Mouse (Mus musculus) liver, embryonic 12.5 days (tissue): ENCODE results near the gene Ano2. TPM values are rescaled to one million over a fixed set of nuclear protein-coding genes. Genes with fewer than 3 reads are reported as not detected.

Experiments used
- ATAC-seq: fragments of 200-750 bp; cut with Nextera tagmentation; 2 replicates; pipeline ENCODE4 v1.8.0; 2017; ENCODE audit warnings: moderate number of reproducible peaks, mild to moderate bottlenecking, moderate library complexity
- H3K27ac ChIP-seq: fragments of 300-500 bp; sonication (generic); 2 replicates; pipeline ENCODE4 v1.5.1; 2016; ENCODE audit warnings: mild to moderate bottlenecking
- H3K27me3 ChIP-seq: fragments of 300-500 bp; sonication (generic); replicated peaks from 2 replicates; pipeline ENCODE4 v1.6.1; 2016; ENCODE audit warnings: mild to moderate bottlenecking, moderate library complexity
- H3K36me3 ChIP-seq: fragments of 300-500 bp; sonication (generic); 2 replicates; pipeline ENCODE4 v1.6.1; 2016; ENCODE audit warnings: mild to moderate bottlenecking, moderate library complexity
- H3K4me1 ChIP-seq: fragments of 300-500 bp; sonication (generic); 2 replicates; pipeline ENCODE4 v1.6.1; 2016
- H3K4me2 ChIP-seq: fragments of 300-500 bp; sonication (generic); 2 replicates; pipeline ENCODE4 v1.6.1; 2016; ENCODE audit warnings: mild to moderate bottlenecking, moderate library complexity
- H3K4me3 ChIP-seq: fragments of 300-500 bp; sonication (generic); 2 replicates; pipeline ENCODE4 v1.5.1; 2016; ENCODE audit warnings: mild to moderate bottlenecking, moderate library complexity
- H3K9ac ChIP-seq: fragments of 300-500 bp; sonication (generic); 2 replicates; pipeline ENCODE4 v1.6.1; 2016; ENCODE audit warnings: mild to moderate bottlenecking, moderate library complexity
- H3K9me3 ChIP-seq: fragments of 300-500 bp; sonication (generic); replicated peaks from 2 replicates; pipeline ENCODE4 v1.6.1; 2016; ENCODE audit warnings: mild to moderate bottlenecking, moderate library complexity
- WGBS: fragments of 180-500 bp; shearing (Covaris S2); methylation state at CpG from one replicate; pipeline ENCODE4 v1.1.7; 2016; ENCODE audit not compliant: insufficient replicate concordance; 5-methylcytosine and 5-hydroxymethylcytosine counted together
- polyA plus RNA-seq: library from polyadenylated mRNA; unstranded; fragments of >200 nt; fragmentation: Nextera tagmentation; extraction: Ambion mirVana; gene quantifications from 2 replicates; pipeline ENCODE4 v1.2.1, GENCODE M21; 2016

The Ano2 gene
- polyA plus RNA-seq, 1 experiment from 2014 or later: 0.15 TPM

- no peak overlapping the region for H3K9ac ChIP-seq
- H3K36me3 ChIP-seq: no peaks in the 10 kb centered on the region
- no peaks in the 10 kb centered on the region for H3K9me3 ChIP-seq
- H3K4me1 ChIP-seq: no peaks in the 10 kb centered on the region
- WGBS: 59% methylated on average over 1 of the region's 1 CpGs
- no peak for ATAC-seq
- no peak overlapping the region for H3K4me2 ChIP-seq
- no peak overlapping the region for H3K4me3 ChIP-seq
- H3K27me3 ChIP-seq: no peaks in the 10 kb centered on the region
- H3K27ac ChIP-seq: no peak overlapping the region
Measured at GRCm38 (mm10) chr6:125858294-125858693, 168.1 kb downstream of the Ano2 start.

- Histone ChIP-seq H3K9ac (no peak overlapping the region), H3K27ac (no peak overlapping the region), H3K4me3 (no peak overlapping the region), H3K9me3 (no peaks in the 10 kb centered on the region), H3K36me3 (no peaks in the 10 kb centered on the region), H3K4me2 (no peak overlapping the region), H3K27me3 (no peaks in the 10 kb centered on the region), H3K4me1 (no peaks in the 10 kb centered on the region)
- ATAC-seq: no peak
- 16% methylated on average over 2 of the region's 2 CpGs for WGBS
Measured at GRCm38 (mm10) chr6:125868516-125868915, 178.3 kb downstream of the Ano2 start.

GRCm38 (mm10) chr6:125871482-125871881, 181.3 kb downstream of the Ano2 start:
- no peak overlapping the region for H3K27ac ChIP-seq
- no peak overlapping the region for H3K9ac ChIP-seq
- no peaks in the 10 kb centered on the region for H3K36me3 ChIP-seq
- no peak overlapping the region for H3K4me3 ChIP-seq
- H3K4me2 ChIP-seq: no peak overlapping the region
- H3K9me3 ChIP-seq: no peaks in the 10 kb centered on the region
- no peak for ATAC-seq
- WGBS: 60% methylated on average over 4 of the region's 4 CpGs
- no peaks in the 10 kb centered on the region for H3K27me3 ChIP-seq
- no peaks in the 10 kb centered on the region for H3K4me1 ChIP-seq

GRCm38 (mm10) chr6:125874742-125875141, 184.5 kb downstream of the Ano2 start:
- Histone ChIP-seq H3K36me3 (no peaks in the 10 kb centered on the region), H3K4me1 (no peaks in the 10 kb centered on the region), H3K4me3 (no peak overlapping the region), H3K9me3 (peaks cover 5% of the 10 kb centered on the region; the same call in 1 of the 2 replicates), H3K4me2 (no peak overlapping the region), H3K27ac (no peak overlapping the region), H3K27me3 (no peaks in the 10 kb centered on the region), H3K9ac (no peak overlapping the region)
- 61% methylated on average over 6 of the region's 6 CpGs for WGBS
- no peak for ATAC-seq

GRCm38 (mm10) chr6:125876884-125877283, 186.7 kb downstream of the Ano2 start:
- no peaks in the 10 kb centered on the region for H3K4me1 ChIP-seq

GRCm38 (mm10) chr6:125878671-125879070, 188.5 kb downstream of the Ano2 start:
- ATAC-seq: no peak
- H3K27me3 ChIP-seq: no peaks in the 10 kb centered on the region
- no peaks in the 10 kb centered on the region for H3K4me1 ChIP-seq
- H3K4me3 ChIP-seq: no peak overlapping the region
- no peaks in the 10 kb centered on the region for H3K36me3 ChIP-seq
- no peak overlapping the region for H3K9ac ChIP-seq
- WGBS: 43% methylated on average over 2 of the region's 2 CpGs
- H3K4me2 ChIP-seq: no peak overlapping the region
- peaks cover 5% of the 10 kb centered on the region; the same call in 1 of the 2 replicates for H3K9me3 ChIP-seq
- no peak overlapping the region for H3K27ac ChIP-seq

More at GRCm38 (mm10) chr6:125876884-125877283, 186.7 kb downstream of the Ano2 start:
- ATAC-seq: no peak
- Histone ChIP-seq H3K9ac (no peak overlapping the region), H3K36me3 (no peaks in the 10 kb centered on the region), H3K27ac (no peak overlapping the region), H3K9me3 (peaks cover 5% of the 10 kb centered on the region; the same call in 1 of the 2 replicates), H3K4me3 (no peak overlapping the region), H3K4me2 (no peak overlapping the region), H3K27me3 (no peaks in the 10 kb centered on the region)
- 17% methylated on average over 1 of the region's 1 CpGs for WGBS

GRCm38 (mm10) chr6:125879306-125879705, 189.1 kb downstream of the Ano2 start:
- H3K4me3 ChIP-seq: no peak overlapping the region

GRCm38 (mm10) chr6:125888596-125888995, 198.4 kb downstream of the Ano2 start:
- Histone ChIP-seq H3K4me3 (no peak overlapping the region), H3K27ac (no peak overlapping the region), H3K9me3 (no peaks in the 10 kb centered on the region), H3K4me2 (no peak overlapping the region), H3K9ac (no peak overlapping the region), H3K36me3 (no peaks in the 10 kb centered on the region), H3K27me3 (no peaks in the 10 kb centered on the region), H3K4me1 (no peaks in the 10 kb centered on the region)
- WGBS: 75% methylated on average over 1 of the region's 1 CpGs
- ATAC-seq: no peak

More at GRCm38 (mm10) chr6:125879306-125879705, 189.1 kb downstream of the Ano2 start:
- H3K36me3 ChIP-seq: no peaks in the 10 kb centered on the region
- no peak overlapping the region for H3K4me2 ChIP-seq
- no peak for ATAC-seq
- no peaks in the 10 kb centered on the region for H3K27me3 ChIP-seq
- no peaks in the 10 kb centered on the region for H3K4me1 ChIP-seq
- H3K9ac ChIP-seq: no peak overlapping the region
- H3K27ac ChIP-seq: no peak overlapping the region
- H3K9me3 ChIP-seq: peaks cover 5% of the 10 kb centered on the region; the same call in 1 of the 2 replicates
- 68% methylated on average over 7 of the region's 7 CpGs for WGBS

GRCm38 (mm10) chr6:125894340-125894739, 204.1 kb downstream of the Ano2 start:
- WGBS: 56% methylated on average over 3 of the region's 3 CpGs
- H3K9me3 ChIP-seq: no peaks in the 10 kb centered on the region
- H3K27me3 ChIP-seq: no peaks in the 10 kb centered on the region
- H3K4me2 ChIP-seq: no peak overlapping the region
- H3K4me1 ChIP-seq: no peaks in the 10 kb centered on the region
- no peak overlapping the region for H3K27ac ChIP-seq
- ATAC-seq: no peak
- H3K9ac ChIP-seq: no peak overlapping the region
- no peak overlapping the region for H3K4me3 ChIP-seq
- H3K36me3 ChIP-seq: no peaks in the 10 kb centered on the region

- H3K4me2 ChIP-seq: no peak overlapping the region
- no peak overlapping the region for H3K4me3 ChIP-seq
- H3K4me1 ChIP-seq: no peaks in the 10 kb centered on the region
- H3K9ac ChIP-seq: no peak overlapping the region
- ATAC-seq: no peak
- H3K9me3 ChIP-seq: no peaks in the 10 kb centered on the region
- 65% methylated on average over 9 of the region's 9 CpGs for WGBS
- no peak overlapping the region for H3K27ac ChIP-seq
- no peaks in the 10 kb centered on the region for H3K27me3 ChIP-seq
- no peaks in the 10 kb centered on the region for H3K36me3 ChIP-seq
Measured at GRCm38 (mm10) chr6:125914446-125914845, 224.2 kb downstream of the Ano2 start.

- Histone ChIP-seq H3K4me3 (no peak overlapping the region), H3K4me1 (no peaks in the 10 kb centered on the region), H3K36me3 (no peaks in the 10 kb centered on the region), H3K27me3 (no peaks in the 10 kb centered on the region), H3K9me3 (no peaks in the 10 kb centered on the region), H3K9ac (no peak overlapping the region), H3K27ac (no peak overlapping the region), H3K4me2 (no peak overlapping the region)
- WGBS: 50% methylated on average over 3 of the region's 3 CpGs
- no peak for ATAC-seq
Measured at GRCm38 (mm10) chr6:125922746-125923145, 232.5 kb downstream of the Ano2 start.

- 24% methylated on average over 2 of the region's 2 CpGs for WGBS
- H3K9me3 ChIP-seq: no peaks in the 10 kb centered on the region
- no peaks in the 10 kb centered on the region for H3K27me3 ChIP-seq
- no peaks in the 10 kb centered on the region for H3K36me3 ChIP-seq
- ATAC-seq: no peak
- no peak overlapping the region for H3K4me2 ChIP-seq
- no peak overlapping the region for H3K27ac ChIP-seq
- no peak overlapping the region for H3K4me3 ChIP-seq
- no peaks in the 10 kb centered on the region for H3K4me1 ChIP-seq
- H3K9ac ChIP-seq: no peak overlapping the region
Measured at GRCm38 (mm10) chr6:125924979-125925378, 234.8 kb downstream of the Ano2 start.

GRCm38 (mm10) chr6:125925861-125926260, 235.6 kb downstream of the Ano2 start:
- Histone ChIP-seq H3K27me3 (no peaks in the 10 kb centered on the region), H3K9me3 (no peaks in the 10 kb centered on the region), H3K9ac (no peak overlapping the region), H3K36me3 (no peaks in the 10 kb centered on the region), H3K4me3 (no peak overlapping the region), H3K4me1 (no peaks in the 10 kb centered on the region), H3K4me2 (no peak overlapping the region), H3K27ac (no peak overlapping the region)
- WGBS: 80% methylated on average over 3 of the region's 3 CpGs
- no peak for ATAC-seq
